Mouse (Mus musculus) testis, adult 2 months (tissue): Measurements from ENCODE around the gene Proca1. TPM values are rescaled to one million over a fixed set of nuclear protein-coding genes. Genes with fewer than 3 reads are reported as not detected.

ENCODE experiments used
- H3K27ac ChIP-seq: fragments of 200-500 bp; 2 replicates; pipeline ENCODE4 v1.5.1; 2012; ENCODE audit warnings: low read depth, low read length; ENCODE audit not compliant: control insufficient read depth, insufficient read depth
- H3K27me3 ChIP-seq: fragments of 200-500 bp; 2 replicates; pipeline ENCODE4 v1.6.1; 2012; ENCODE audit warnings: mild to moderate bottlenecking, low read length, moderate library complexity; ENCODE audit not compliant: control insufficient read depth, insufficient read depth
- H3K36me3 ChIP-seq: fragments of 200-500 bp; 2 replicates; pipeline ENCODE4 v1.6.1; 2012; ENCODE audit warnings: mild to moderate bottlenecking, low read length; ENCODE audit not compliant: control insufficient read depth, insufficient read depth
- H3K4me1 ChIP-seq: fragments of 200-500 bp; 2 replicates; pipeline ENCODE4 v1.6.1; 2012; ENCODE audit warnings: low read length; ENCODE audit not compliant: control insufficient read depth, insufficient read depth
- H3K4me3 ChIP-seq: fragments of 200-500 bp; 2 replicates; pipeline ENCODE4 v1.5.1; 2012; ENCODE audit warnings: low read depth, mild to moderate bottlenecking, low read length, moderate library complexity, mixed read lengths; ENCODE audit not compliant: control insufficient read depth
- CTCF ChIP-seq: fragments of 200-500 bp; IDR thresholded peaks from 2 replicates; pipeline ENCODE4 v1.5.1; 2012; ENCODE audit warnings: low read depth, mild to moderate bottlenecking, inconsistent platforms, low read length, moderate library complexity; ENCODE audit not compliant: control insufficient read depth, insufficient read depth, insufficient replicate concordance
- POLR2A ChIP-seq: fragments of 200-500 bp; IDR thresholded peaks from 2 replicates; pipeline ENCODE4 v1.6.1; 2012; ENCODE audit warnings: low read depth, mild to moderate bottlenecking, inconsistent platforms, low read length, moderate library complexity; ENCODE audit not compliant: control insufficient read depth
- polyA plus RNA-seq: library from polyadenylated mRNA; depleted of rRNA; stranded (reverse); fragments of >200 nt; gene quantifications from 2 replicates; pipeline ENCODE4 v1.2.3, GENCODE M21; 2012

Gene Proca1
- polyA plus RNA-seq, 1 experiment: 191 TPM

DNA sequence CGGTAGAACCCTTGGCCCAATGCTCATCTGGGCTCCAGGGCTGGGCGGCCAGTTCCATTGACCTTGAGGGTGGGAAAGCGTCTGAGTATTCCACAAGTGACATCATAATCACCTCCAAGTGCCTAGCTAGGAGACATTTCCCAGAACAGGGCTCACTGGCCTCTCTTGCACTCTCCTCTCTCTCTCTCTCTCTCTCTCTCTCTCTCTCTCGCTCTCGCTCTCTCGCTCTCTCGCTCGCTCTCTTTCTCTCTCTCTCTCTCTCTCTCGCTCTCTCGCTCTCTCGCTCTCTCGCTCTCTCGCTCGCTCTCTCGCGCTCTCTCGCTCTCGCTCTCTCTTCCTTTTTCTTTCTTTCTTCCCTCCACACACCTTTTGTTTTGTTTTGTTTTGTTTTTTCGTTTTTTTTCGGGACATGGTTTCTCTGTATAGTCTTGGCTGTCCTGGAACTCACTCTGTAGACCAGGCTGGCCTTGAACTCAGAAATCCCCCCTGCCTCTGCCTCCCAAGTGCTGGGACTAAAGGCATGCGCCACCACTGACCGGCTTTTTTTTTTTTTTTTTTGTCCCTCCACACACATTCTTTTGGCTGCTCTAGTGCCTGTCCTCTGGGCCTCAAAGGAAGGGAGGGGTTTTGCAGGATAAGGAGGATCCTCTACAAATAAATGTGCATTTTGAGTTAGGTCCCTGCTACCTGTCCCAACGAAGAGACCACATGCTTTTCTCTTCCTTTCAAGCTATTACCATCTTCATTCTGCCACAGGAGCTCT lies 2.1 kb downstream of the Proca1 start:
- H3K27ac ChIP-seq: peak overlapping the region; percentile 87
- H3K4me3 ChIP-seq: peak overlapping the region; percentile 96
- no peaks in the 10 kb centered on the region for H3K36me3 ChIP-seq
- peaks cover 6% of the 10 kb centered on the region; the same call in 1 of the 2 replicates for H3K4me1 ChIP-seq
- H3K27me3 ChIP-seq: no peaks in the 10 kb centered on the region
- TF ChIP-seq CTCF (no peak), POLR2A (peak; percentile 37; the same call in 1 of the 2 replicates)

GRCm38 (mm10) chr11:78202372-78202771 lies 9.2 kb downstream of the Proca1 start:
- TF ChIP-seq CTCF (no peak), POLR2A (no peak)
- H3K27me3 ChIP-seq: no peaks in the 10 kb centered on the region
- H3K27ac ChIP-seq: no peak overlapping the region
- no peaks in the 10 kb centered on the region; the same call in 1 of the 2 replicates for H3K36me3 ChIP-seq
- H3K4me1 ChIP-seq: peaks cover 2% of the 10 kb centered on the region; the same call in 1 of the 2 replicates
- no peak overlapping the region for H3K4me3 ChIP-seq

DNA sequence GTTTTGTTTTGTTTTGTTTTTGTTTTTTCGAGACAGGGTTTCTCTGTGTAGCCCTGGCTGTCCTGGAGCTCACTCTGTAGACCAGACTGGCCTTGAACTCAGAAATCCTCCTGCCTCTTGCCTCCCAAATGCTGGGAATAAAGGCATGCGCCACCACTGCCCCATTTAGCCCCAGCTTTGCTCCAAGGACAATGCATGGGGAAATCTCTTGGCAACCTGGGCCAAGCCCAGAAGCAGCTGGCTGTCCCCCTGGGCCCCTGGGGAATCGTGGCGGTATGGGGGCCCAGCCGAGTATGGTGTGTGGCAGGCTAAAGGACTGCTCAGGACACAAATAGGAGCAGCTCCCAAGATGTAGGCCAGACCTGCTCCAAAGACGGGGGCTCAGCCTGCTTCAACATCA lies 11.1 kb downstream of the Proca1 start:
- Histone ChIP-seq H3K4me1 (peaks cover 2% of the 10 kb centered on the region; the same call in 1 of the 2 replicates), H3K27me3 (no peaks in the 10 kb centered on the region), H3K36me3 (peaks cover 6% of the 10 kb centered on the region), H3K27ac (no peak overlapping the region), H3K4me3 (no peak overlapping the region)
- TF ChIP-seq POLR2A: no peak
- no peak for TF ChIP-seq CTCF

DNA sequence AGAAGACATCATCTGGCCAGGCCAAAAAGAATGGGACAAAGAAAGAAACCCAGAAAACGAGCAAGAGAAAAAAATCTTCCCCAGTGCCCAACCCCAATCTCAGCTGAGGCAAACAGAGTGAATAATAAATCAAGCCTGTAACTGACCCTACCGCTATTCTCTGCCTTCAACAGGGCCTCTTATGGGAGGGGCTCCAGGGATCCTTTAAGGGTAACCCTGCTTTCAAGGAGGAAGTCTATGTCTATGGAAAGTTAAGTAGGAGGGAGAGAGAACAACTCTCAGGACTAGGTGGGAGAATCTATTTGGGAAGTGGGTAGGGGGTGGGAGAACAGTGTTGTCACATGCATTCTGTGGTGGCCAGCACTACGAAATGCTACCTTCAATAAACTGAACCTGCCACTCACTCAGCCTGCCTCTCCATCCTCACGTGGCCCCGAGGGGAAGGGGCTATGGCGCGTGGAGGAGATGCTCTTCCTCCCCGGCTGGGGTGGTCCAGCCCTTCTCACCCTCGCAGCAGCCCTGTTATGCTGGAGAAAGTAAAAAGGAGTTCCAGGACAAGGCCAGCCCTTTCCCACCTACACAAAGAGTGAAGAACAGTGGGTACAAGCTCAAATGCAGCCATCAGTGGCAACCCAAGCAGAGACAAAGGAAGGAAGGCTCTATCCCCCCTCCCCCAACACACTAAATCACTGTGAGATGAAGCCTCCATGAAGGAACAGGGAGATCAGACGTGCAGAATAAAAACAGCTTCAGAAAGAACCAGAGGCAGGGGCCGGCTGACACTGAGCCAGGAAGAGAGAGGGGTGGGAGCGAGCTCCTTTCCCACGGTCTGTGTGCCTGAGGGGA lies 12.4 kb downstream of the Proca1 start:
- Histone ChIP-seq H3K27ac (no peak overlapping the region), H3K4me3 (no peak overlapping the region), H3K27me3 (no peaks in the 10 kb centered on the region), H3K4me1 (peaks cover 2% of the 10 kb centered on the region; the same call in 1 of the 2 replicates), H3K36me3 (peaks cover 6% of the 10 kb centered on the region)
- TF ChIP-seq CTCF: no peak
- TF ChIP-seq POLR2A: no peak

GRCm38 (mm10) chr11:78207190-78207589 lies 14.0 kb downstream of the Proca1 start:
- TF ChIP-seq CTCF (no peak), POLR2A (no peak)
- Histone ChIP-seq H3K27ac (no peak overlapping the region), H3K36me3 (peaks cover 8% of the 10 kb centered on the region), H3K27me3 (no peaks in the 10 kb centered on the region), H3K4me1 (peaks cover 2% of the 10 kb centered on the region; the same call in 1 of the 2 replicates), H3K4me3 (no peak overlapping the region)

GRCm38 (mm10) chr11:78209886-78210285 lies 16.7 kb downstream of the Proca1 start:
- Histone ChIP-seq H3K4me3 (no peak overlapping the region), H3K36me3 (peaks cover 12% of the 10 kb centered on the region), H3K27ac (no peak overlapping the region), H3K27me3 (no peaks in the 10 kb centered on the region), H3K4me1 (no peaks in the 10 kb centered on the region)
- no peak for TF ChIP-seq CTCF
- TF ChIP-seq POLR2A: no peak

GRCm38 (mm10) chr11:78210615-78211014 lies 17.4 kb downstream of the Proca1 start:
- no peak for TF ChIP-seq POLR2A
- TF ChIP-seq CTCF: no peak
- Histone ChIP-seq H3K27me3 (no peaks in the 10 kb centered on the region), H3K4me3 (peak overlapping the region; percentile 13), H3K36me3 (peaks cover 12% of the 10 kb centered on the region), H3K27ac (peak overlapping the region; percentile 27), H3K4me1 (no peaks in the 10 kb centered on the region)
